Mouse (Mus musculus) Patski (cell line): Measurements from ENCODE around the gene Kcnh1. TPM values are rescaled to one million over a fixed set of nuclear protein-coding genes. Genes with fewer than 3 reads are reported as not detected.

Experiments used
- ATAC-seq: fragments of 100-300 bp; one replicate; pipeline ENCODE4 v1.8.0; 2021
- CTCF ChIA-PET: fragments of 350-600 bp; sonication (Branson Sonifier 250); formaldehyde crosslinking; loops from one replicate; lab custom pipeline; 2022; ENCODE audit warnings: inconsistent platforms; lab: Charles Lee
- POLR2A ChIA-PET: fragments of 350-600 bp; sonication (Branson Sonifier 250); formaldehyde crosslinking; loops from one replicate; lab custom pipeline; 2022; ENCODE audit warnings: antibody characterized with exemption, inconsistent platforms; lab: Charles Lee
- DNase-seq: peaks from one replicate; pipeline ENCODE4 v3.0.0-alpha.2; 2011; ENCODE audit warnings: low read depth, low spot score
- H3K27me3 ChIP-seq: fragments of 371-371 bp; one replicate; pipeline ENCODE4 v1.5.1; 2021
- CTCF ChIP-seq: fragments of 100-300 bp; IDR thresholded peaks from one replicate; pipeline ENCODE4 v1.5.1; 2021
- in situ Hi-C: fragments of 300-500 bp; cut with MboI; formaldehyde crosslinking; loops from 3 replicates; pipeline ENCODE4 v1.11.1; 2018; ENCODE audit warnings: low pct_unique_long_range_greater_than_20kb, mixed read lengths
- polyA plus RNA-seq: library from polyadenylated mRNA; unstranded; gene quantifications from one replicate; pipeline ENCODE4 v1.2.3, GENCODE M21; 2021

Gene Kcnh1
- polyA plus RNA-seq, 1 experiment from 2014 or later: 2.3 TPM

DNA sequence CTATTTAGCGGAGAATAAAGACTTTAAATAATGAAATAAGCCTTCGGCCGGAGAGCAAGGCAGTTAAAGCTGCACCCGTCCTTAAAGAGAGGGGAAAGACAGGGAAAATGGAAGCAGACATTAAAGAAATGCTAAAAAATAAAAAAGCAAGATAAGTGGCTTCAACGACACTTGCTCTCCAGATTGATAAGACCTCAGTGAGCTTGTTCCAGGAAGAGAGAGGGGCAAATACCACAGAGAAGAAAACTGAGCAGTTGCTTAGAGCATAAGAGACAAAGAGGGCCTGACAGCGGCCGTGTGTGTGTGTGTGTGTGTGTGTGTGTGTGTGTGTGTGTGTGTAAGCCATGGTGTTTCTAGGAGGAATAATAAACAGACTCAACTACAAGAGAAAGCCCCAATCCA lies 123.0 kb downstream of the Kcnh1 start:
- ATAC-seq (no peak), DNase-seq (no peak)
- no peaks in the 10 kb centered on the region for H3K27me3 ChIP-seq
- no peak for TF ChIP-seq CTCF
- POLR2A ChIA-PET: no interaction called here
- CTCF ChIA-PET: interaction anchor here (0.8 to 0.9 kb wide), 2 partner anchors 16 to 285 kb away, joined by 3 read pairs; no protein-coding TSS in a partner anchor
- in situ Hi-C loops: no loop called here

DNA sequence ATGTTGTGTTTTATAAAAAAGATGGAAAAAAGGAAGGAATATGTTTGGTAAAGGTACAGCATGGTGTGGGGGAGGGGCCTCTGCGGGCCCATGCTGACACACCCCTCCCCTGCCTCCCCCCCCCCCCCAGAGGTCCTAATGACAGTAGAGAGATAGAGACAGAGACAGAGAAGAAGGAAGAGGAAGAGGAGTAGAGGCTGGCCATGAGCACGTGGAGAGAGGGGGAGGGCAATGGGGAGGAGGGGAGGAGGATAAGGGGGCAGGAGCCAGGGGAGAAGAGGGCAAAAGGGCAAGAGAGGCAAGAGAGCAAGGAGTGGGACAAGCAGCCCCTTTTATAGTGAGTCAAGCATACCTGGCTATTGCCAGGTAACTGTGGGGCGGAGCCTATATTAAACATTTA lies 123.5 kb downstream of the Kcnh1 start:
- no peak for TF ChIP-seq CTCF
- ChIA-PET POLR2A (no interaction called here), CTCF (no interaction called here)
- H3K27me3 ChIP-seq: no peaks in the 10 kb centered on the region
- ATAC-seq: no peak
- in situ Hi-C loops: no loop called here
- no peak for DNase-seq

GRCm38 (mm10) chr1:192315392-192316070 lies 125.0 kb downstream of the Kcnh1 start:
- DNase-seq (no peak), ATAC-seq (no peak)
- POLR2A ChIA-PET: no interaction called here
- no peaks in the 10 kb centered on the region for H3K27me3 ChIP-seq
- TF ChIP-seq CTCF: no peak
- CTCF ChIA-PET: no interaction called here
- in situ Hi-C loops: no loop called here

- H3K27me3 ChIP-seq: peaks cover 3% of the 10 kb centered on the region
- no peak for DNase-seq
- TF ChIP-seq CTCF: peak; percentile 26
- POLR2A ChIA-PET: interaction anchor here (0.6 kb wide), 1 partner anchor 275 kb away, joined by 3 read pairs; no protein-coding TSS in a partner anchor
- CTCF ChIA-PET: interaction anchor here (1.1 kb wide), 1 partner anchor 11 kb away, joined by 3 read pairs; no protein-coding TSS in a partner anchor
- in situ Hi-C loops: no loop called here
- no peak for ATAC-seq
Observed at GRCm38 (mm10) chr1:192324223-192324622, 133.6 kb downstream of the Kcnh1 start.

DNA sequence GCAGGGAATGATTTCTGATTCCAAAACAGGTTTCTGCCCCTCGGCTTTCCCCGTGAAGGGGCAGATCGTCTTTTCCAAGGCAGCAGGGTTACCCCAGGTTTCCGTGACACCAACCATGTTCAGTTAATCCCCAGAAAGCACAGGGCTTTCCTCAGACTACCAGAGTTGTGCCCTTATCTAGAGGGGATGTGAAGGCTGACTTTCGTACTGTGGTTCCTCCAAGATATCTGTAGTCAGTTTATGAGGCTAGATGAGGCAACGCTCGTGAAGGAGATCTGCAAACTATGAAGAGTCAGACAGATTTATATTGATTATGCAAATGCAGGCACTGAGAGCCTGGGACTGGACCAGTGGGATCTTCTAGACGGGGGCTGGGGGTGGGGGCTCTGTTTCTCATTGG lies 136.5 kb downstream of the Kcnh1 start:
- ATAC-seq (no peak), DNase-seq (no peak)
- TF ChIP-seq CTCF: no peak
- in situ Hi-C loops: no loop called here
- H3K27me3 ChIP-seq: peaks cover 3% of the 10 kb centered on the region
- ChIA-PET POLR2A (no interaction called here), CTCF (no interaction called here)

GRCm38 (mm10) chr1:192331207-192331606 lies 140.6 kb downstream of the Kcnh1 start:
- DNase-seq: no peak
- ChIA-PET POLR2A (interaction anchor here (1.3 kb wide), 1 partner anchor 16 kb away, joined by 3 read pairs; no protein-coding TSS in a partner anchor), CTCF (no interaction called here)
- no peak for ATAC-seq
- no peak for TF ChIP-seq CTCF
- in situ Hi-C loops: no loop called here
- H3K27me3 ChIP-seq: no peaks in the 10 kb centered on the region

- no peak for TF ChIP-seq CTCF
Observed at GRCm38 (mm10) chr1:192336029-192336428, 145.5 kb downstream of the Kcnh1 start.

GRCm38 (mm10) chr1:192339361-192340077 lies 148.9 kb downstream of the Kcnh1 start:
- no peak for TF ChIP-seq CTCF
- DNase-seq (no peak), ATAC-seq (no peak)
- in situ Hi-C loops: no loop called here
- ChIA-PET POLR2A (no interaction called here), CTCF (no interaction called here)
- no peaks in the 10 kb centered on the region for H3K27me3 ChIP-seq

More at GRCm38 (mm10) chr1:192336029-192336428, 145.5 kb downstream of the Kcnh1 start:
- ChIA-PET CTCF (no interaction called here), POLR2A (no interaction called here)
- ATAC-seq: no peak
- no peaks in the 10 kb centered on the region for H3K27me3 ChIP-seq
- in situ Hi-C loops: no loop called here
- no peak for DNase-seq

DNA sequence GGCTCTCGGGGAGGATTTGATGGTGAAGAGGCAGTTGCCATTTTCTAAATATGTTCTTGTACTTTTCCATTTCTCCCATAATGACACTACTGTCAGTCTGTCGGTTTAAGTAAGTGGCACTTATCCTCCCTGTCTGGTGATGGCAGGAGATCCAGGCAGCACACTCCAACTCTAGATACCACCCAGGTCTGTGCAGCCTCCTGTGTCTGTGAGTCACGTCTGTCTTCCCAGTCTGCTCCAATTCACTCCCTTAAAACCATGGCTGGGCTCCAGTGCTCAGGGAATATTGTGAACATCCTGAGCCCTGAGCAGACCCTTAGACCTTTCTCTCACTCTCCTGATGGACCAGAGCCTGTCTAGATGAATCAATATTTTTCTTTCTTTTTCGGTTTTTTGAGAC lies 151.2 kb downstream of the Kcnh1 start:
- H3K27me3 ChIP-seq: no peaks in the 10 kb centered on the region
- TF ChIP-seq CTCF: no peak
- ATAC-seq (no peak), DNase-seq (no peak)
- in situ Hi-C loops: no loop called here
- ChIA-PET CTCF (no interaction called here), POLR2A (no interaction called here)

- no peak for DNase-seq
- POLR2A ChIA-PET: no interaction called here
Observed at GRCm38 (mm10) chr1:192343996-192344395, 153.4 kb downstream of the Kcnh1 start.

GRCm38 (mm10) chr1:192347327-192347726 lies 156.8 kb downstream of the Kcnh1 start:
- TF ChIP-seq CTCF: no peak
- DNase-seq (no peak), ATAC-seq (no peak)
- H3K27me3 ChIP-seq: no peaks in the 10 kb centered on the region
- ChIA-PET CTCF (no interaction called here), POLR2A (interaction anchor here (1.7 kb wide), 1 partner anchor 16 kb away, joined by 3 read pairs; no protein-coding TSS in a partner anchor)
- in situ Hi-C loops: no loop called here

More at GRCm38 (mm10) chr1:192343996-192344395, 153.4 kb downstream of the Kcnh1 start:
- TF ChIP-seq CTCF: no peak
- in situ Hi-C loops: no loop called here
- ATAC-seq: no peak
- CTCF ChIA-PET: interaction anchor here (1.5 to 1.7 kb wide), 2 partner anchors 10 to 11 kb away, joined by 3 to 5 read pairs; no protein-coding TSS in a partner anchor
- H3K27me3 ChIP-seq: no peaks in the 10 kb centered on the region
